Mouse (Mus musculus) intestine, postnatal 0 days (tissue): Measurements from ENCODE around the gene Sfxn5. TPM values are rescaled to one million over a fixed set of nuclear protein-coding genes. Genes with fewer than 3 reads are reported as not detected.
A peak's percentile ranks its signal among the peaks of the same experiment; 100 is the strongest.

Source experiments
- ATAC-seq: fragments of 200-750 bp; cut with Nextera tagmentation; 2 replicates; pipeline ENCODE4 v1.8.0; 2017; ENCODE audit warnings: mild to moderate bottlenecking, moderate TSS enrichment, moderate library complexity
- H3K27ac ChIP-seq: fragments of 300-500 bp; sonication (generic); 2 replicates; pipeline ENCODE4 v1.5.1; 2014; ENCODE audit warnings: mild to moderate bottlenecking, low read depth, low read length, moderate library complexity
- H3K27me3 ChIP-seq: fragments of 300-500 bp; sonication (generic); replicated peaks from 2 replicates; pipeline ENCODE4 v1.6.1; 2014; ENCODE audit warnings: low read length, mixed read lengths; ENCODE audit not compliant: control insufficient read depth, insufficient read depth
- H3K36me3 ChIP-seq: fragments of 300-500 bp; sonication (generic); 2 replicates; pipeline ENCODE4 v1.6.1; 2014; ENCODE audit warnings: mild to moderate bottlenecking, moderate library complexity; ENCODE audit not compliant: control insufficient read depth, insufficient read depth
- H3K4me1 ChIP-seq: fragments of 300-500 bp; sonication (generic); replicated peaks from 2 replicates; pipeline ENCODE4 v1.6.1; 2014; ENCODE audit warnings: antibody characterized with exemption, low read length, mixed read lengths; ENCODE audit not compliant: control insufficient read depth, insufficient read depth
- H3K4me2 ChIP-seq: fragments of 300-500 bp; sonication (generic); replicated peaks from 2 replicates; pipeline ENCODE4 v1.6.1; 2014; ENCODE audit warnings: low read depth, mild to moderate bottlenecking, moderate library complexity
- H3K4me3 ChIP-seq: fragments of 300-500 bp; sonication (generic); 2 replicates; pipeline ENCODE4 v1.5.1; 2014; ENCODE audit warnings: low read depth, low read length
- H3K9ac ChIP-seq: fragments of 300-500 bp; sonication (generic); 2 replicates; pipeline ENCODE4 v1.6.1; 2014; ENCODE audit warnings: mild to moderate bottlenecking, low read depth, low read length
- H3K9me3 ChIP-seq: fragments of 300-500 bp; sonication (generic); 2 replicates; pipeline ENCODE4 v1.6.1; 2016; ENCODE audit warnings: mixed run types; ENCODE audit not compliant: control insufficient read depth
- CTCF ChIP-seq: sonication (generic); IDR thresholded peaks from 2 replicates; pipeline ENCODE4 v1.5.1; 2016; ENCODE audit warnings: low read depth, mild to moderate bottlenecking, control low read depth, antibody characterized with exemption, moderate library complexity
- WGBS: fragments of 180-500 bp; shearing (Covaris S2); extraction: QIAGEN DNeasy Blood & Tissue Kit; methylation state at CpG from one replicate; pipeline ENCODE4 v1.1.7; 2014; 5-methylcytosine and 5-hydroxymethylcytosine counted together
- polyA plus RNA-seq: library from polyadenylated mRNA; unstranded; fragments of >200 nt; fragmentation: Nextera tagmentation; extraction: Ambion mirVana; gene quantifications from 2 replicates; pipeline ENCODE4 v1.2.1, GENCODE M21; 2015

Gene Sfxn5
- polyA plus RNA-seq, 1 experiment from 2014 or later: 3.4 TPM

- H3K4me1 ChIP-seq: peaks cover 8% of the 10 kb centered on the region
- TF ChIP-seq CTCF: no peak
- 58% methylated on average over 5 of the region's 5 CpGs for WGBS
- H3K27ac ChIP-seq: no peak overlapping the region
- H3K4me2 ChIP-seq: no peak overlapping the region
- H3K36me3 ChIP-seq: no peaks in the 10 kb centered on the region; the same call in 1 of the 2 replicates
- no peak overlapping the region for H3K9ac ChIP-seq
- H3K4me3 ChIP-seq: no peak overlapping the region
- no peaks in the 10 kb centered on the region for H3K27me3 ChIP-seq
- ATAC-seq: peak; percentile 58
- H3K9me3 ChIP-seq: no peaks in the 10 kb centered on the region
These were observed 27.1 kb upstream of the Sfxn5 start for GRCm38 (mm10) chr6:85360311-85360710.

GRCm38 (mm10) chr6:85358877-85359276 is 25.7 kb upstream of the Sfxn5 start:
- Histone ChIP-seq H3K4me2 (no peak overlapping the region), H3K9ac (no peak overlapping the region), H3K36me3 (no peaks in the 10 kb centered on the region; the same call in 1 of the 2 replicates), H3K27ac (no peak overlapping the region), H3K9me3 (no peaks in the 10 kb centered on the region), H3K27me3 (no peaks in the 10 kb centered on the region), H3K4me3 (no peak overlapping the region), H3K4me1 (peaks cover 6% of the 10 kb centered on the region; the same call in 1 of the 2 replicates)
- 88% methylated on average over 1 of the region's 1 CpGs for WGBS
- TF ChIP-seq CTCF: no peak
- ATAC-seq: no peak

- H3K27ac ChIP-seq: no peak overlapping the region
These were observed 23.7 kb upstream of the Sfxn5 start for GRCm38 (mm10) chr6:85356682-85357465.

GRCm38 (mm10) chr6:85355753-85356152 is 22.5 kb upstream of the Sfxn5 start:
- no peaks in the 10 kb centered on the region for H3K27me3 ChIP-seq
- H3K4me3 ChIP-seq: no peak overlapping the region
- no peak overlapping the region for H3K27ac ChIP-seq
- TF ChIP-seq CTCF: no peak
- H3K9me3 ChIP-seq: no peaks in the 10 kb centered on the region
- no peak for ATAC-seq
- no peak overlapping the region for H3K9ac ChIP-seq
- H3K36me3 ChIP-seq: no peaks in the 10 kb centered on the region; the same call in 1 of the 2 replicates
- no peak overlapping the region for H3K4me2 ChIP-seq
- 0 out of 2 replicates have a peak, but pooled peaks cover 4% of the 10 kb centered on the region for H3K4me1 ChIP-seq
- WGBS: 78% methylated on average over 2 of the region's 2 CpGs

More at GRCm38 (mm10) chr6:85356682-85357465, 23.7 kb upstream of the Sfxn5 start:
- Histone ChIP-seq H3K36me3 (no peaks in the 10 kb centered on the region; the same call in 1 of the 2 replicates), H3K4me1 (0 out of 2 replicates have a peak, but pooled peaks cover 4% of the 10 kb centered on the region), H3K4me3 (no peak overlapping the region), H3K9ac (no peak overlapping the region), H3K9me3 (no peaks in the 10 kb centered on the region), H3K27me3 (no peaks in the 10 kb centered on the region), H3K4me2 (no peak overlapping the region)
- WGBS: 52% methylated on average over 4 of the region's 4 CpGs
- TF ChIP-seq CTCF: no peak
- no peak for ATAC-seq

- Histone ChIP-seq H3K27ac (no peak overlapping the region), H3K27me3 (no peaks in the 10 kb centered on the region), H3K9ac (no peak overlapping the region), H3K4me2 (no peak overlapping the region), H3K4me3 (no peak overlapping the region), H3K9me3 (no peaks in the 10 kb centered on the region), H3K4me1 (0 out of 2 replicates have a peak, but pooled peaks cover 4% of the 10 kb centered on the region), H3K36me3 (no peaks in the 10 kb centered on the region)
- ATAC-seq: no peak
- 75% methylated on average over 6 of the region's 6 CpGs for WGBS
- no peak for TF ChIP-seq CTCF
These were observed 21.5 kb upstream of the Sfxn5 start for GRCm38 (mm10) chr6:85354709-85355108.

- no peak overlapping the region for H3K9ac ChIP-seq
- H3K27me3 ChIP-seq: no peaks in the 10 kb centered on the region
- H3K4me1 ChIP-seq: 0 out of 2 replicates have a peak, but pooled peaks cover 4% of the 10 kb centered on the region
- no peaks in the 10 kb centered on the region for H3K9me3 ChIP-seq
- no peak for ATAC-seq
- TF ChIP-seq CTCF: peak; percentile 57
- WGBS: 68% methylated on average over 3 of the region's 3 CpGs
- no peak overlapping the region for H3K27ac ChIP-seq
- H3K36me3 ChIP-seq: peaks cover 3% of the 10 kb centered on the region; the same call in 1 of the 2 replicates
- H3K4me2 ChIP-seq: no peak overlapping the region
- no peak overlapping the region for H3K4me3 ChIP-seq
These were observed 20.5 kb upstream of the Sfxn5 start for GRCm38 (mm10) chr6:85353706-85354105.
